Mouse (Mus musculus): ENCODE measurements at regions not wholly inside any gene's neighbourhood (a gene's known extent, or its start where the extent isn't known, plus 50 kb on each side); places are given as distances from the start of the nearest gene placed in this dataset.

DNA sequence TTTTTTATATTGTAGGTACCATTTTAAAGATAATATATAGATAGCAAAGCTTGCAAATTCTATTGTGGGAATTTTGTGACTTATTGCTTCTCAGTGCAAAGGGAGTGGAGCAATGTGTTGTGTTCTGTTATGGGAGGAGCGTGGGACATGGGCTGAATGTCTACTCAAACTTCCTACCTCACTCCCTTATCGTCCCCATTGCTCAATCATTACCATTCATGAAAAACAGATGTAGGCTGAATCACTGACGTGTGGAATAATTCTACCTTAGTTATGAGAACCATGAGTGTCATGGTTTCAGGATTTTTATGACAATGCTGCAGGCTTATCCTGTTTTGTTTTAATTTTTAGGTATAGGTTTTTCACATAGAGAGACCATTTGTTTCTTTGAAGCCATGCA lies 119.0 kb upstream of the Ednra start:
- TF ChIP-seq USF1 (IDR thresholded peaks at IDR 0.05; ENCODE audit: low read depth, low read length), result no peak
- TF ChIP-seq MEF2A (IDR thresholded peaks at IDR 0.05; ENCODE audit: extremely low read depth, insufficient replicate concordance, low read depth, low read length, poor library complexity, severe bottlenecking), result no peak
- no peak for TF ChIP-seq NRF1 (IDR thresholded peaks at IDR 0.05; ENCODE audit: insufficient read depth, low read depth, low read length, poor library complexity, severe bottlenecking)
- TF ChIP-seq TCF12 (IDR thresholded peaks at IDR 0.05; ENCODE audit: low read depth, low read length), result no peak
- TF ChIP-seq GATA1 (IDR thresholded peaks at IDR 0.05; ENCODE audit: low read depth, low read length), result no peak
- no peak for TF ChIP-seq CTCF (IDR thresholded peaks at IDR 0.05 in 2 of 3, conservative IDR thresholded peaks at IDR 0.05 in 1 of 3; ENCODE audit: control insufficient read depth in 1 of 3, insufficient read depth in 1 of 3, low read depth in 2 of 3, low read length in 3 of 3, poor library complexity in 1 of 3, severe bottlenecking in 1 of 3)
